Mouse (Mus musculus) gastrocnemius, adult 8-10 months (tissue): ENCODE data around the gene Gm5475. TPM values are rescaled to one million over a fixed set of nuclear protein-coding genes. Genes with fewer than 3 reads are reported as not detected.

ENCODE experiments used
- DNase-seq, 2 experiments: peaks; one replicate each; pipeline ENCODE4 v3.0.0; 2022; ENCODE audit warnings: low spot score in 2 of 2
- total RNA-seq, 4 experiments: library from RNA; stranded (reverse); gene quantifications; 2 replicates each; pipeline ENCODE4 v1.2.4; 2022

Gm5475 gene
- total RNA-seq, 4 experiments from 2014 or later = 0.12 TPM; not detected in 3

GRCm38 (mm10) chr15:100448572-100448971 is 26.6 kb downstream of the Gm5475 start:
- DNase-seq = no peak

GRCm38 (mm10) chr15:100449495-100449894 is 27.5 kb downstream of the Gm5475 start:
- DNase-seq = no peak

GRCm38 (mm10) chr15:100451245-100451644 is 29.3 kb downstream of the Gm5475 start:
- DNase-seq = peak; percentile 58 to 75

- no peak for DNase-seq
These were observed 30.5 kb downstream of the Gm5475 start for GRCm38 (mm10) chr15:100452486-100452885.

DNA sequence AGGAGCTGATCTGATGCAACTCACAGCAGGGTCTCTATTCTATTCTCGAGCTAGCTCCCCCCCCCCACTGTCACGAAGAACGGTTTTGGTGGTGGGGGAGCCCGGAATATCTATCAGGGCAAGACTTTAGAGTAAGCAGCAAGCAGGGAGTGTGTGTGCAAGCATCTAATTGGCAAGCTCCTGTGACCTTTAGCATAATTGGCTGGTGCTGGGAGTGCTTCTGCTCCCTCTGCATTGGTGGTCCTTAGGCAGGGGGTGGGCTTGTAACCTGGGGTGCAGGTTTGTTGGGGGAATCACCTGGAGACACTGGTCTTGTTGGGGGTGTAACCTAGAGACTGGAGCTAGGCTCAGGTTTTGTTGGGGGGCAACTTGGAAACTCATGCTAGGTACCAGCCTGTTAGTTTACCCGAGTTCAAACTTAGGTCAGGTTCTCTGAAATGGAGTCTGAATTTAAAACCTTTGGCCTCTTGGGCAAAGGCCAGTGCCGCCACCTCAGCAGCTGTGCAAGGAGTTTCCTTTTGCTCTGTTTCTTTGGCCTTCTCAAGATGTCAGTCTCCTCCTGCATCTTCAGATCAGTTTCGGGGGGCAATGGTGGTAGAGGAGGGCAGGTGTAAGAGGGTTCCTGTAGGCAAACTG is 34.5 kb downstream of the Gm5475 start:
- peak in 1 of 2 experiments; percentile 30 for DNase-seq

DNA sequence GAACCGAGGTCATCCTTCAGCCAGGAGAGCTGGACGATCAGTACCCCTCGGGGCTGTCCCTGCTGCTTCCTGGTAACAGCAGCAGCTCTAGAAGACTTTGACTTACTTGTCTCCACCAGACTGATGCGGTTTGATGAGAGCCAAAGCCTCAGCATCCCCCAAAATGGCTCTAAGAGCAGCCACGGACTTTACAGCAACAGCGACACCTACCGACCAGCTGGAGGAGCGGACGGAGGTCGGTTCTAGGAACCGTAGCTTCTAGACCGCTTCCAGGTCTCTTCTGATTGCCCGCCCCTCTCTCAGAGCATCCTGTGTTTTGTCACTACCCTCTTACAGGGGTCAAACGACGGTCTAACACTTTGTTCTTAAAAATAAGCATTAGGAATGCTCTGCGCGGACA is 35.4 kb downstream of the Gm5475 start:
- peak in 1 of 2 experiments; percentile 29 for DNase-seq

- DNase-seq = no peak
These were observed 36.1 kb downstream of the Gm5475 start for GRCm38 (mm10) chr15:100458055-100458454.

DNA sequence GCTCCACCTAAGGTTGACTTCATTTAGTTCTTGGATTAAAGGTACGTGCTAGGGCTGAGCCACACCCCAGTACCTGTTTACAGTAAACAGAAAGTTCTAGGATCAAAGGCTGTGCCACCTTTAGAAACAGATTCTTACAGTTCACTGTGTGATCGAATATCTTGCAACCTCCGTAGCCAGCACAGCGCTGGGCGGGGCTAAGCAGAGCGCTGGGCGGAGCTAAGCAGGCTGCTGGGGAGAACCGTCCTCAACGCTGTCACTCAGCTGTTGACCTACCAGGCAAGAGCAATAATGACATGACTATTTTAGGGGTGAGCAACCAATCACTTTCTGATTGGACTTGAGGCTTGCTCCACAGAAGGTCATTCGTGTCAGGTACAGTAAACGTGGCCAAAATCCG is 39.0 kb downstream of the Gm5475 start:
- DNase-seq = no peak

- DNase-seq = no peak
These were observed 39.7 kb downstream of the Gm5475 start for GRCm38 (mm10) chr15:100461646-100462045.

- no peak for DNase-seq
These were observed 40.1 kb downstream of the Gm5475 start for GRCm38 (mm10) chr15:100462086-100462485.

GRCm38 (mm10) chr15:100463712-100464111 is 41.8 kb downstream of the Gm5475 start:
- DNase-seq = peak; percentile 52 to 63

DNA sequence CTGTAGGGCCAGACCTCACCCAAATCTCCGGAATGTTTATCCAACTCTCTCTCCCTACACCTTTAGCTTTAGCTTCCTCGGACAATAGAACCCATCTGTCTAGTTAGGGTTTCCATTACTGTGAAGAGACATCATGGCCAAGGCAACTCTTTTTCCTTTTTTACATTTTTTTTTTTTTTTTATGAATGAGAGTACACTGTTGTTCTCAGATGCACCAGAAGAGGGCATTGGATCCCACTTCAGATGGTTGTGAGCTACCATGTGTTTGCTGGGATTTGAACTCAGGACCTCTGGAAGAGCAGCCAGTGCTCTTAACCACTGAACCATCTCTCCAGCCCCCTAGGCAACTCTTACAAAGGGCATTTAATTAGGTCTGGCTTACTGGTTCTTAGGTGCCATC is 43.5 kb downstream of the Gm5475 start:
- no peak for DNase-seq

- no peak for DNase-seq
These were observed 45.8 kb downstream of the Gm5475 start for GRCm38 (mm10) chr15:100467738-100468137.

- DNase-seq = peak; percentile 84 to 88
These were observed 46.6 kb downstream of the Gm5475 start, which contains the start of gene Letmd1 for GRCm38 (mm10) chr15:100468295-100469188. Gene Letmd1, plus strand, starts transcription at chr15:100469023.

- DNase-seq = no peak
These were observed 47.2 kb downstream of the Gm5475 start for GRCm38 (mm10) chr15:100469189-100469545.

DNA sequence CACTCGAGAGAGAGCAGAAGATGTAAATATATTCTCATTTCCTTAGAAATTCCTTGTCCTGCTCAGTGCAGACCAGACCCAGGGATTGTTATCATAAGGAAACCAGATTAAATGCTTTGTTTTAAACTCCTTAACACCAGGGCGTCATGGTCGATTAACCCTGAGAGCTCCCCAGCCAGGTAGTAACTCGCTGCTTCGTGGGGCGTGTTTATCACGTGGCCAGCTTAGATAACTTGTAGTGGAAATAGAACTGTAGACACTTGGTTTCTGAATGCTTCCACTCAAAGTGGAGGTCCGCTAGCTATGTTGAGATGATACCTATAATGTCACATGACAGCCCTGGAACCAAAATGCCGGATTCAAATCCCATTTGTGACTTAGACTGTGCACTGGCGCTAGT is 48.1 kb downstream of the Gm5475 start:
- DNase-seq = no peak

- DNase-seq = no peak
These were observed 52.1 kb downstream of the Gm5475 start for GRCm38 (mm10) chr15:100473926-100474503.

Other genes with a start within 250 kb of the Gm5475 start
- 10 to 100 TPM; 48.3 to 65.5 (median 60.5) TPM for gene Atf1, start 194.3 kb upstream of the Gm5475 start, total RNA-seq
- gene Tmprss12, start 141.3 kb upstream of the Gm5475 start, total RNA-seq = not detected
- 10 to 100 TPM; 37.7 to 45.7 (median 44.6) TPM for gene Mettl7a1, start 118.0 kb upstream of the Gm5475 start, total RNA-seq
- under 1 TPM in 3 of 4 experiments, not detected in 1; 0.17 to 0.43 (median 0.22) TPM for gene Mettl7a3, start 87.2 kb upstream of the Gm5475 start, total RNA-seq
- under 1 TPM in 1 of 4 experiments, not detected in 3; 0.45 TPM for gene Methig1, start 69.0 kb upstream of the Gm5475 start, total RNA-seq
- 1 to 10 TPM in 1 of 4 experiments, under 1 TPM in 3; 0.77 to 1.0 (median 0.91) TPM for gene Mettl7a2, start 68.9 kb upstream of the Gm5475 start, total RNA-seq
- not detected for gene Higd1c, start 57.6 kb upstream of the Gm5475 start, total RNA-seq
- gene Slc11a2, start 2.9 kb downstream of the Gm5475 start, total RNA-seq = 10 to 100 TPM; 31.0 to 39.7 (median 36.9) TPM
- 1 to 10 TPM; 6.6 to 7.9 (median 7.0) TPM for gene Letmd1, start 46.9 kb downstream of the Gm5475 start, total RNA-seq
- gene Csrnp2, start 73.3 kb downstream of the Gm5475 start, total RNA-seq = 1 to 10 TPM; 2.6 to 4.0 (median 3.4) TPM
- gene Tfcp2, start 129.9 kb downstream of the Gm5475 start, total RNA-seq = 10 to 100 TPM in 2 of 4 experiments, 1 to 10 TPM in 2; 7.9 to 11.6 (median 9.7) TPM
- 10 to 100 TPM; 14.7 to 16.6 (median 16.2) TPM for gene Pou6f1, start 177.8 kb downstream of the Gm5475 start, total RNA-seq
- gene Dazap2, start 193.2 kb downstream of the Gm5475 start, total RNA-seq = 10 to 100 TPM; 54.7 to 69.4 (median 57.5) TPM
- gene Smagp, start 214.8 kb downstream of the Gm5475 start, total RNA-seq = 1 to 10 TPM; 1.6 to 4.0 (median 2.1) TPM
- under 1 TPM in 2 of 4 experiments, not detected in 2; 0.36 to 0.40 TPM for gene Bin2, start 247.4 kb downstream of the Gm5475 start, total RNA-seq